Mouse (Mus musculus) lung, postnatal 0 days (tissue): ENCODE data around the gene Ccdc183. TPM values are rescaled to one million over a fixed set of nuclear protein-coding genes. Genes with fewer than 3 reads are reported as not detected.

Experiments used
- ATAC-seq: fragments of 200-750 bp; cut with Nextera tagmentation; 2 replicates; pipeline ENCODE4 v1.8.0; 2017; ENCODE audit warnings: moderate library complexity
- DNase-seq: peaks from one replicate; pipeline ENCODE4 v3.0.0-alpha.2; 2016; ENCODE audit warnings: low spot score
- H3K27ac ChIP-seq: fragments of 300-500 bp; sonication (generic); 2 replicates; pipeline ENCODE4 v1.5.1; 2014; ENCODE audit warnings: antibody characterized with exemption, mild to moderate bottlenecking, low read length, mixed read lengths
- H3K27me3 ChIP-seq: fragments of 300-500 bp; sonication (generic); replicated peaks from 2 replicates; pipeline ENCODE4 v1.6.1; 2014; ENCODE audit warnings: low read length, mixed read lengths; ENCODE audit not compliant: insufficient read depth
- H3K36me3 ChIP-seq: fragments of 300-500 bp; sonication (generic); 2 replicates; pipeline ENCODE4 v1.6.1; 2014; ENCODE audit warnings: low read length, mixed read lengths; ENCODE audit not compliant: insufficient read depth
- H3K4me1 ChIP-seq: fragments of 300-500 bp; sonication (generic); 2 replicates; pipeline ENCODE4 v1.6.1; 2014; ENCODE audit warnings: antibody characterized with exemption, low read depth, low read length, mixed read lengths; ENCODE audit not compliant: insufficient read depth
- H3K4me2 ChIP-seq: fragments of 300-500 bp; sonication (generic); replicated peaks from 2 replicates; pipeline ENCODE4 v1.6.1; 2014; ENCODE audit warnings: low read depth, mild to moderate bottlenecking, low read length, moderate library complexity, mixed read lengths
- H3K4me3 ChIP-seq: fragments of 300-500 bp; sonication (generic); 2 replicates; pipeline ENCODE4 v1.5.1; 2014; ENCODE audit warnings: low read depth, low read length
- H3K9ac ChIP-seq: fragments of 300-500 bp; sonication (generic); replicated peaks from 2 replicates; pipeline ENCODE4 v1.6.1; 2014; ENCODE audit warnings: low read depth, mild to moderate bottlenecking
- H3K9me3 ChIP-seq: fragments of 300-500 bp; sonication (generic); 2 replicates; pipeline ENCODE4 v1.6.1; 2016; ENCODE audit warnings: low read length, mixed read lengths
- CTCF ChIP-seq: IDR thresholded peaks from 2 replicates; pipeline ENCODE4 v1.5.1; 2016; ENCODE audit warnings: antibody characterized with exemption, mild to moderate bottlenecking
- EP300 ChIP-seq: IDR thresholded peaks from 2 replicates; pipeline ENCODE4 v1.6.1; 2016; ENCODE audit warnings: antibody characterized with exemption, mild to moderate bottlenecking, control low read depth
- WGBS: fragments of 180-500 bp; shearing (Covaris S2); extraction: QIAGEN DNeasy Blood & Tissue Kit; methylation state at CpG from one replicate; pipeline ENCODE4 v1.1.7; 2014; 5-methylcytosine and 5-hydroxymethylcytosine counted together
- polyA plus RNA-seq: library from polyadenylated mRNA; unstranded; fragments of >200 nt; fragmentation: Nextera tagmentation; extraction: Ambion mirVana; gene quantifications from 2 replicates; pipeline ENCODE4 v1.2.1, GENCODE M21; 2015

Gene Ccdc183
- polyA plus RNA-seq, 1 experiment from 2014 or later: 0.38 TPM

- peaks cover 24% of the 10 kb centered on the region; the same call in 1 of the 2 replicates for H3K36me3 ChIP-seq
- no peak overlapping the region for H3K9ac ChIP-seq
- no peak for DNase-seq
- no peak overlapping the region for H3K4me2 ChIP-seq
- H3K9me3 ChIP-seq: no peaks in the 10 kb centered on the region
- H3K4me1 ChIP-seq: peaks cover 6% of the 10 kb centered on the region
- no peak overlapping the region for H3K4me3 ChIP-seq
- no peak overlapping the region for H3K27ac ChIP-seq
- TF ChIP-seq EP300 (no peak), CTCF (no peak)
- 91% methylated on average over 8 of the region's 8 CpGs for WGBS
- H3K27me3 ChIP-seq: no peaks in the 10 kb centered on the region
- ATAC-seq: no peak
Measured at GRCm38 (mm10) chr2:25560551-25560950, 56.9 kb downstream of the Ccdc183 start.

GRCm38 (mm10) chr2:25558774-25559173, 58.7 kb downstream of the Ccdc183 start:
- Histone ChIP-seq H3K4me1 (peaks cover 6% of the 10 kb centered on the region), H3K36me3 (peaks cover 19% of the 10 kb centered on the region; the same call in 1 of the 2 replicates), H3K27ac (no peak overlapping the region), H3K9me3 (no peaks in the 10 kb centered on the region), H3K27me3 (no peaks in the 10 kb centered on the region), H3K4me2 (peak overlapping the region; percentile 92), H3K4me3 (peak overlapping the region; percentile 89; the same call in 1 of the 2 replicates), H3K9ac (peak overlapping the region; percentile 95)
- DNase-seq: no peak
- TF ChIP-seq EP300 (no peak), CTCF (no peak)
- no peak for ATAC-seq
- 61% methylated on average over 6 of the region's 6 CpGs for WGBS

Other genes starting within 250 kb of the Ccdc183 start
- gene Sapcd2, start 245.4 kb downstream of the Ccdc183 start, polyA plus RNA-seq: 2.2 and 2.4 TPM in 2 replicates
- gene Entpd2, start 221.8 kb downstream of the Ccdc183 start, polyA plus RNA-seq: 2.6 and 2.8 TPM in 2 replicates
- 42.7 and 45.3 TPM in 2 replicates for gene Npdc1, start 218.3 kb downstream of the Ccdc183 start, polyA plus RNA-seq
- gene Fut7, start 194.4 kb downstream of the Ccdc183 start, polyA plus RNA-seq: 0.32 and 0.45 TPM in 2 replicates
- 2.7 and 4.0 TPM in 2 replicates for gene Abca2, start 189.0 kb downstream of the Ccdc183 start, polyA plus RNA-seq
- gene Clic3, start 160.8 kb downstream of the Ccdc183 start, polyA plus RNA-seq: 633 and 715 TPM in 2 replicates
- 67.4 and 68.9 TPM in 2 replicates for gene Paxx, start 156.6 kb downstream of the Ccdc183 start, polyA plus RNA-seq
- gene Ptgds, start 147.6 kb downstream of the Ccdc183 start, polyA plus RNA-seq: 5.8 and 6.1 TPM in 2 replicates
- gene Lcn12, start 123.8 kb downstream of the Ccdc183 start, polyA plus RNA-seq: not detected in 2 replicates
- 39.7 and 43.4 TPM in 2 replicates for gene Fbxw5, start 116.9 kb downstream of the Ccdc183 start, polyA plus RNA-seq
- 2.6 and 3.2 TPM in 2 replicates for gene C8g, start 116.0 kb downstream of the Ccdc183 start, polyA plus RNA-seq
- gene Traf2, start 70.7 kb downstream of the Ccdc183 start, polyA plus RNA-seq: 20.7 and 21.0 TPM in 2 replicates
- 297 and 329 TPM in 2 replicates for gene Edf1, start 59.8 kb downstream of the Ccdc183 start, polyA plus RNA-seq
- 0.31 and 1.2 TPM in 2 replicates for gene Mamdc4, start 42.8 kb downstream of the Ccdc183 start, polyA plus RNA-seq
- gene Phpt1, start 42.5 kb downstream of the Ccdc183 start, polyA plus RNA-seq: 97.7 and 103 TPM in 2 replicates
- gene Ajm1, start 35.9 kb downstream of the Ccdc183 start, polyA plus RNA-seq: 0.07 TPM in 1 of 2 replicates, not detected in the other
- 34.7 and 41.2 TPM in 2 replicates for gene Rabl6, start 9.2 kb downstream of the Ccdc183 start, polyA plus RNA-seq
- 26.0 and 29.9 TPM in 2 replicates for gene Tmem141, start 4.3 kb upstream of the Ccdc183 start, polyA plus RNA-seq
- gene Fcna, start 10.4 kb upstream of the Ccdc183 start, polyA plus RNA-seq: 2.5 and 2.8 TPM in 2 replicates
- not detected in 2 replicates for gene Lcn8, start 35.4 kb upstream of the Ccdc183 start, polyA plus RNA-seq
- not detected in 2 replicates for gene Lcn5, start 40.3 kb upstream of the Ccdc183 start, polyA plus RNA-seq
- not detected in 2 replicates for gene Lcn6, start 59.1 kb upstream of the Ccdc183 start, polyA plus RNA-seq
- gene Lcn10, start 65.0 kb upstream of the Ccdc183 start, polyA plus RNA-seq: not detected in 2 replicates
- not detected in 2 replicates for gene Obp2a, start 82.4 kb upstream of the Ccdc183 start, polyA plus RNA-seq
- 57.8 and 58.7 TPM in 2 replicates for gene Bmyc, start 89.1 kb upstream of the Ccdc183 start, polyA plus RNA-seq
- not detected in 2 replicates for gene Obp2b, start 119.3 kb upstream of the Ccdc183 start, polyA plus RNA-seq
- gene Lcn3, start 147.9 kb upstream of the Ccdc183 start, polyA plus RNA-seq: not detected in 2 replicates
- not detected in 2 replicates for gene Lcn11, start 159.3 kb upstream of the Ccdc183 start, polyA plus RNA-seq
- gene Gm13539, start 164.6 kb upstream of the Ccdc183 start, polyA plus RNA-seq: 0.51 and 0.95 TPM in 2 replicates
- not detected in 2 replicates for gene Glt6d1, start 198.2 kb upstream of the Ccdc183 start, polyA plus RNA-seq
- gene Lcn9, start 205.5 kb upstream of the Ccdc183 start, polyA plus RNA-seq: not detected in 2 replicates
- gene Sohlh1, start 229.6 kb upstream of the Ccdc183 start, polyA plus RNA-seq: not detected in 2 replicates
- 0.17 and 0.21 TPM in 2 replicates for gene Kcnt1, start 246.1 kb upstream of the Ccdc183 start, polyA plus RNA-seq